Mouse (Mus musculus) forebrain, embryonic 12.5 days (tissue): ENCODE results near the gene Tm4sf19. TPM values are rescaled to one million over a fixed set of nuclear protein-coding genes. Genes with fewer than 3 reads are reported as not detected.
"Not testable (repeated sequence)": the region's sequence is repeated elsewhere in the genome, so short reads cannot be mapped to it uniquely, and the experiment has no call there.

Experiments
- ATAC-seq: fragments of 200-750 bp; cut with Nextera tagmentation; 2 replicates; pipeline ENCODE4 v1.8.0; 2017; ENCODE audit warnings: moderate TSS enrichment; ENCODE audit not compliant: low FRiP score
- H3K27ac ChIP-seq: fragments of 300-500 bp; sonication (generic); 2 replicates; pipeline ENCODE4 v1.5.1; 2016; ENCODE audit warnings: mild to moderate bottlenecking
- H3K27me3 ChIP-seq: fragments of 300-500 bp; sonication (generic); 2 replicates; pipeline ENCODE4 v1.6.1; 2016; ENCODE audit warnings: mild to moderate bottlenecking
- H3K36me3 ChIP-seq: fragments of 300-500 bp; sonication (generic); replicated peaks from 2 replicates; pipeline ENCODE4 v1.6.1; 2016; ENCODE audit warnings: mild to moderate bottlenecking
- H3K4me1 ChIP-seq: fragments of 300-500 bp; sonication (generic); 2 replicates; pipeline ENCODE4 v1.6.1; 2016
- H3K4me2 ChIP-seq: fragments of 300-500 bp; sonication (generic); 2 replicates; pipeline ENCODE4 v1.6.1; 2016; ENCODE audit warnings: mild to moderate bottlenecking, moderate library complexity
- H3K4me3 ChIP-seq: fragments of 300-500 bp; sonication (generic); replicated peaks from 2 replicates; pipeline ENCODE4 v1.5.1; 2016; ENCODE audit warnings: mild to moderate bottlenecking
- H3K9ac ChIP-seq: fragments of 300-500 bp; sonication (generic); 2 replicates; pipeline ENCODE4 v1.6.1; 2016; ENCODE audit warnings: mild to moderate bottlenecking
- H3K9me3 ChIP-seq: fragments of 300-500 bp; sonication (generic); 2 replicates; pipeline ENCODE4 v1.6.1; 2016
- WGBS: fragments of 180-500 bp; shearing (Covaris S2); methylation state at CpG from one replicate; pipeline ENCODE4 v1.1.7; 2016; 5-methylcytosine and 5-hydroxymethylcytosine counted together
- polyA plus RNA-seq: library from polyadenylated mRNA; unstranded; fragments of >200 nt; fragmentation: Nextera tagmentation; extraction: Ambion mirVana; gene quantifications from 2 replicates; pipeline ENCODE4 v1.2.1, GENCODE M21; 2016

The Tm4sf19 gene
- polyA plus RNA-seq, 1 experiment from 2014 or later = not detected

- no peak overlapping the region for H3K4me3 ChIP-seq
- no peak for ATAC-seq
These were observed 32.8 kb downstream of the Tm4sf19 start for GRCm38 (mm10) chr16:32433138-32433537.

GRCm38 (mm10) chr16:32434066-32434465 lies 33.8 kb downstream of the Tm4sf19 start:
- no peak overlapping the region for H3K4me2 ChIP-seq
- WGBS = 70% methylated on average over 6 of the region's 6 CpGs
- no peaks in the 10 kb centered on the region for H3K36me3 ChIP-seq
- no peaks in the 10 kb centered on the region for H3K27me3 ChIP-seq
- no peak overlapping the region for H3K27ac ChIP-seq
- no peak overlapping the region for H3K4me3 ChIP-seq
- no peak for ATAC-seq
- peaks cover 13% of the 10 kb centered on the region for H3K4me1 ChIP-seq
- no peaks in the 10 kb centered on the region for H3K9me3 ChIP-seq
- H3K9ac ChIP-seq = 0 out of 2 replicates have a peak overlapping the region, but pooled peaks have one; percentile 25

More at GRCm38 (mm10) chr16:32433138-32433537, 32.8 kb downstream of the Tm4sf19 start:
- no peak overlapping the region for H3K9ac ChIP-seq
- H3K27ac ChIP-seq = no peak overlapping the region
- WGBS = 92% methylated on average over 2 of the region's 2 CpGs
- no peaks in the 10 kb centered on the region for H3K9me3 ChIP-seq
- no peaks in the 10 kb centered on the region for H3K36me3 ChIP-seq
- H3K4me2 ChIP-seq = no peak overlapping the region
- peaks cover 13% of the 10 kb centered on the region for H3K4me1 ChIP-seq
- no peaks in the 10 kb centered on the region for H3K27me3 ChIP-seq

- no peak for ATAC-seq
- H3K36me3 ChIP-seq = no peaks in the 10 kb centered on the region
- no peak overlapping the region for H3K27ac ChIP-seq
- peaks cover 12% of the 10 kb centered on the region for H3K4me1 ChIP-seq
- H3K9me3 ChIP-seq = no peaks in the 10 kb centered on the region
- H3K4me2 ChIP-seq = no peak overlapping the region
- no peak overlapping the region for H3K9ac ChIP-seq
- no peak overlapping the region for H3K4me3 ChIP-seq
- no peaks in the 10 kb centered on the region for H3K27me3 ChIP-seq
These were observed 34.4 kb downstream of the Tm4sf19 start for GRCm38 (mm10) chr16:32434691-32435090.

GRCm38 (mm10) chr16:32436657-32437056 lies 36.4 kb downstream of the Tm4sf19 start:
- Histone ChIP-seq H3K4me3 (no peak overlapping the region), H3K27ac (no peak overlapping the region), H3K9me3 (no peaks in the 10 kb centered on the region), H3K36me3 (no peaks in the 10 kb centered on the region; the same call in 1 of the 2 replicates), H3K27me3 (no peaks in the 10 kb centered on the region), H3K9ac (no peak overlapping the region), H3K4me1 (peaks cover 6% of the 10 kb centered on the region), H3K4me2 (no peak overlapping the region)
- whole genome bisulfite sequencing = 69% methylated on average over 1 of the region's 1 CpGs
- ATAC-seq = no peak

GRCm38 (mm10) chr16:32437266-32437665 lies 37.0 kb downstream of the Tm4sf19 start:
- Histone ChIP-seq H3K36me3 (no peaks in the 10 kb centered on the region; the same call in 1 of the 2 replicates), H3K4me2 (no peak overlapping the region), H3K9me3 (no peaks in the 10 kb centered on the region), H3K27me3 (no peaks in the 10 kb centered on the region), H3K4me3 (no peak overlapping the region), H3K9ac (no peak overlapping the region), H3K27ac (no peak overlapping the region), H3K4me1 (no peaks in the 10 kb centered on the region; the same call in 1 of the 2 replicates)
- ATAC-seq = no peak
- whole genome bisulfite sequencing = 100% methylated on average over 1 of the region's 1 CpGs

- Histone ChIP-seq H3K4me1 (no peaks in the 10 kb centered on the region), H3K9me3 (no peaks in the 10 kb centered on the region)
These were observed 41.1 kb downstream of the Tm4sf19 start for GRCm38 (mm10) chr16:32441432-32441831.

GRCm38 (mm10) chr16:32444615-32445014 lies 44.3 kb downstream of the Tm4sf19 start:
- H3K27ac ChIP-seq, ATAC-seq, H3K4me1 ChIP-seq, H3K4me3 ChIP-seq, H3K36me3 ChIP-seq, H3K9me3 ChIP-seq, H3K4me2 ChIP-seq, H3K27me3 ChIP-seq, H3K9ac ChIP-seq: not testable (repeated sequence)
- 93% methylated on average over 3 of the region's 3 CpGs for WGBS

More at GRCm38 (mm10) chr16:32441432-32441831, 41.1 kb downstream of the Tm4sf19 start:
- ATAC-seq = no peak
- Histone ChIP-seq H3K27ac (no peak overlapping the region), H3K27me3 (no peaks in the 10 kb centered on the region), H3K4me2 (no peak overlapping the region), H3K36me3 (no peaks in the 10 kb centered on the region; the same call in 1 of the 2 replicates), H3K9ac (no peak overlapping the region), H3K4me3 (no peak overlapping the region)
- 88% methylated on average over 3 of the region's 3 CpGs for WGBS

GRCm38 (mm10) chr16:32445558-32445957 lies 45.3 kb downstream of the Tm4sf19 start:
- Histone ChIP-seq H3K36me3 (no peaks in the 10 kb centered on the region; the same call in 1 of the 2 replicates), H3K27me3 (no peaks in the 10 kb centered on the region), H3K9ac (no peak overlapping the region), H3K4me1 (no peaks in the 10 kb centered on the region), H3K9me3 (no peaks in the 10 kb centered on the region), H3K4me3 (no peak overlapping the region), H3K27ac (no peak overlapping the region), H3K4me2 (no peak overlapping the region)
- no peak for ATAC-seq
- WGBS = 87% methylated on average over 1 of the region's 1 CpGs

GRCm38 (mm10) chr16:32446563-32447138 lies 46.3 kb downstream of the Tm4sf19 start:
- Histone ChIP-seq H3K4me1 (no peaks in the 10 kb centered on the region), H3K36me3 (peaks cover 1% of the 10 kb centered on the region; the same call in 1 of the 2 replicates), H3K9ac (no peak overlapping the region), H3K4me3 (no peak overlapping the region), H3K4me2 (no peak overlapping the region), H3K27ac (no peak overlapping the region), H3K9me3 (no peaks in the 10 kb centered on the region), H3K27me3 (no peaks in the 10 kb centered on the region)
- no peak for ATAC-seq
- WGBS = 79% methylated on average over 2 of the region's 2 CpGs

- WGBS = 87% methylated on average over 3 of the region's 3 CpGs
- H3K36me3 ChIP-seq = peaks cover 13% of the 10 kb centered on the region
- H3K9ac ChIP-seq = no peak overlapping the region
- no peak overlapping the region for H3K27ac ChIP-seq
- H3K4me1 ChIP-seq = no peaks in the 10 kb centered on the region
- H3K4me3 ChIP-seq = no peak overlapping the region
- H3K27me3 ChIP-seq = no peaks in the 10 kb centered on the region
- H3K4me2 ChIP-seq = no peak overlapping the region
- ATAC-seq = no peak
- H3K9me3 ChIP-seq = no peaks in the 10 kb centered on the region
These were observed 49.4 kb downstream of the Tm4sf19 start for GRCm38 (mm10) chr16:32449665-32450064.

- H3K9ac ChIP-seq = no peak overlapping the region
- no peaks in the 10 kb centered on the region for H3K27me3 ChIP-seq
- no peak overlapping the region for H3K27ac ChIP-seq
- H3K4me1 ChIP-seq = no peaks in the 10 kb centered on the region
- H3K36me3 ChIP-seq = peaks cover 14% of the 10 kb centered on the region
- WGBS = 96% methylated on average over 2 of the region's 2 CpGs
- H3K9me3 ChIP-seq = no peaks in the 10 kb centered on the region
- no peak overlapping the region for H3K4me3 ChIP-seq
- no peak overlapping the region for H3K4me2 ChIP-seq
- ATAC-seq = no peak
These were observed 49.8 kb downstream of the Tm4sf19 start for GRCm38 (mm10) chr16:32450133-32450532.

- H3K4me3 ChIP-seq = no peak overlapping the region
- no peaks in the 10 kb centered on the region for H3K9me3 ChIP-seq
- 93% methylated on average over 8 of the region's 8 CpGs for WGBS
- peaks cover 23% of the 10 kb centered on the region for H3K36me3 ChIP-seq
- no peak for ATAC-seq
- no peak overlapping the region for H3K4me2 ChIP-seq
- no peaks in the 10 kb centered on the region for H3K4me1 ChIP-seq
- no peaks in the 10 kb centered on the region for H3K27me3 ChIP-seq
- no peak overlapping the region for H3K27ac ChIP-seq
- H3K9ac ChIP-seq = no peak overlapping the region
These were observed 52.8 kb downstream of the Tm4sf19 start for GRCm38 (mm10) chr16:32453102-32453501.

GRCm38 (mm10) chr16:32454646-32455045 lies 54.3 kb downstream of the Tm4sf19 start:
- Histone ChIP-seq H3K9me3 (no peaks in the 10 kb centered on the region), H3K27me3 (no peaks in the 10 kb centered on the region), H3K4me2 (no peak overlapping the region), H3K4me1 (no peaks in the 10 kb centered on the region), H3K4me3 (no peak overlapping the region), H3K27ac (no peak overlapping the region), H3K9ac (no peak overlapping the region), H3K36me3 (peaks cover 28% of the 10 kb centered on the region)
- 83% methylated on average over 5 of the region's 5 CpGs for WGBS
- no peak for ATAC-seq
